Mouse (Mus musculus) CH12.LX (cell line): ENCODE measurements around the gene Med24. TPM values are rescaled to one million over a fixed set of nuclear protein-coding genes. Genes with fewer than 3 reads are reported as not detected.

Source experiments
- DNase-seq: peaks from one replicate; pipeline ENCODE4 v3.0.0-alpha.2; 2013; ENCODE audit errors: extremely low read depth
- H3K27ac ChIP-seq: 2 replicates; pipeline ENCODE4 v1.5.1; 2012; ENCODE audit warnings: low read depth, mild to moderate bottlenecking, control low read depth, moderate library complexity; ENCODE audit not compliant: insufficient read depth
- H3K27me3 ChIP-seq: replicated peaks from 2 replicates; pipeline ENCODE3; 2012; ENCODE audit warnings: inconsistent platforms
- H3K36me3 ChIP-seq, 2 experiments: replicated peaks in 1 of 2; 2 replicates each; pipeline versions ENCODE3 to v1.6.1; 2012; ENCODE audit warnings: inconsistent platforms in 1 of 2, low read length in 1 of 2, mild to moderate bottlenecking in 1 of 2, mixed read lengths in 1 of 2, moderate library complexity in 1 of 2; ENCODE audit not compliant: control insufficient read depth in 1 of 2, insufficient read depth in 1 of 2
- H3K4me1 ChIP-seq, 2 experiments: 2 replicates each; pipeline ENCODE4 v1.6.1; 2012; ENCODE audit warnings: inconsistent platforms in 1 of 2, moderate library complexity in 1 of 2; ENCODE audit not compliant: insufficient read depth in 2 of 2, control insufficient read depth in 1 of 2
- H3K4me2 ChIP-seq: 2 replicates; pipeline ENCODE4 v1.6.1; 2012; ENCODE audit warnings: low read depth, mild to moderate bottlenecking, control low read depth; ENCODE audit not compliant: poor library complexity, insufficient read depth, severe bottlenecking
- H3K4me3 ChIP-seq, 3 experiments: fragments of 150-350 bp in 1 of 3; sonication (generic) in 1 of 3; replicated peaks in 1 of 3; 2 replicates each; pipeline versions ENCODE3 to v1.5.1; 2011 to 2012; ENCODE audit warnings: low read depth in 2 of 3, low read length in 2 of 3, mild to moderate bottlenecking in 2 of 3, moderate library complexity in 2 of 3, control low read depth in 1 of 3, improper control_type of control experiment in 1 of 3, inconsistent platforms in 1 of 3, mixed read lengths in 1 of 3; ENCODE audit not compliant: poor library complexity in 1 of 3
- H3K79me2 ChIP-seq: replicated peaks from 2 replicates; pipeline ENCODE4 v1.6.1; 2012; ENCODE audit warnings: mild to moderate bottlenecking, moderate library complexity; ENCODE audit not compliant: control insufficient read depth, poor library complexity, insufficient read depth, severe bottlenecking; ENCODE audit errors: extremely low read depth
- H3K9ac ChIP-seq: 2 replicates; pipeline ENCODE4 v1.6.1; 2012; ENCODE audit warnings: low read depth, mild to moderate bottlenecking, control low read depth, moderate library complexity; ENCODE audit not compliant: insufficient read depth
- H3K9me3 ChIP-seq: replicated peaks from 2 replicates; pipeline ENCODE3; 2012; ENCODE audit warnings: low read length, inconsistent platforms, mixed read lengths
- BHLHE40 ChIP-seq: IDR thresholded peaks from 2 replicates; pipeline ENCODE4 v1.6.1; 2011; ENCODE audit warnings: mild to moderate bottlenecking, low read depth, low read length, improper control_type of control experiment
- CTCF ChIP-seq, 2 experiments: IDR thresholded peaks in 1 of 2; conservative IDR thresholded peaks in 1 of 2; 2 replicates each; pipeline ENCODE4 v1.5.1; 2011 to 2012; ENCODE audit warnings: low read depth in 2 of 2, low read length in 2 of 2, improper control_type of control experiment in 1 of 2, inconsistent platforms in 1 of 2, mild to moderate bottlenecking in 1 of 2, moderate library complexity in 1 of 2
- ELF1 ChIP-seq: IDR thresholded peaks from 2 replicates; pipeline ENCODE4 v1.6.1; 2014; ENCODE audit warnings: low read depth, mild to moderate bottlenecking, inconsistent platforms, low read length, improper control_type of control experiment
- EP300 ChIP-seq: IDR thresholded peaks from 2 replicates; pipeline ENCODE4 v1.6.1; 2011; ENCODE audit warnings: low read length, improper control_type of control experiment
- GABPA ChIP-seq: IDR thresholded peaks from 2 replicates; pipeline ENCODE4 v1.6.1; 2012; ENCODE audit warnings: low read depth, low read length, improper control_type of control experiment, inconsistent platforms; ENCODE audit not compliant: insufficient replicate concordance
- MAX ChIP-seq: IDR thresholded peaks from 2 replicates; pipeline ENCODE4 v1.6.1; 2011; ENCODE audit warnings: low read length, improper control_type of control experiment
- MAZ ChIP-seq: IDR thresholded peaks from 2 replicates; pipeline ENCODE4 v1.6.1; 2012; ENCODE audit warnings: low read depth, mild to moderate bottlenecking, inconsistent platforms, low read length, improper control_type of control experiment, moderate library complexity
- MEF2A ChIP-seq: IDR thresholded peaks from 2 replicates; pipeline ENCODE4 v1.6.1; 2014; ENCODE audit warnings: low read depth, mild to moderate bottlenecking, inconsistent platforms, low read length, improper control_type of control experiment, borderline replicate concordance
- MXI1 ChIP-seq: IDR thresholded peaks from 2 replicates; pipeline ENCODE4 v1.6.1; 2011; ENCODE audit warnings: mild to moderate bottlenecking, low read depth, low read length, improper control_type of control experiment
- NELFE ChIP-seq: IDR thresholded peaks from 2 replicates; pipeline ENCODE4 v1.6.1; 2011; ENCODE audit warnings: low read depth, low read length, improper control_type of control experiment
- NRF1 ChIP-seq: IDR thresholded peaks from 2 replicates; pipeline ENCODE4 v1.6.1; 2014; ENCODE audit warnings: low read depth, mild to moderate bottlenecking, inconsistent platforms, low read length, improper control_type of control experiment, moderate library complexity
- PAX5 ChIP-seq: IDR thresholded peaks from 2 replicates; pipeline ENCODE4 v1.6.1; 2012; ENCODE audit warnings: low read length, inconsistent platforms, mixed read lengths
- POLR2A ChIP-seq: IDR thresholded peaks from 2 replicates; pipeline ENCODE4 v1.6.1; 2011; ENCODE audit warnings: low read depth, mild to moderate bottlenecking, improper control_type of control experiment, low read length
- RCOR1 ChIP-seq: conservative IDR thresholded peaks from 2 replicates; pipeline ENCODE4 v1.6.1; 2012; ENCODE audit warnings: low read depth, mild to moderate bottlenecking, inconsistent platforms, low read length, improper control_type of control experiment
- SIN3A ChIP-seq: IDR thresholded peaks from 2 replicates; pipeline ENCODE4 v1.6.1; 2012; ENCODE audit warnings: low read length, improper control_type of control experiment, inconsistent platforms
- TBP ChIP-seq: conservative IDR thresholded peaks from 2 replicates; pipeline ENCODE4 v1.6.1; 2011; ENCODE audit warnings: low read depth, low read length, improper control_type of control experiment
- TCF12 ChIP-seq: IDR thresholded peaks from 2 replicates; pipeline ENCODE4 v1.6.1; 2014; ENCODE audit warnings: low read depth, mild to moderate bottlenecking, inconsistent platforms, low read length, improper control_type of control experiment
- UBTF ChIP-seq: IDR thresholded peaks from 2 replicates; pipeline ENCODE4 v1.6.1; 2012; ENCODE audit warnings: low read depth, mild to moderate bottlenecking, inconsistent platforms, low read length, improper control_type of control experiment, moderate library complexity
- USF1 ChIP-seq: IDR thresholded peaks from 2 replicates; pipeline ENCODE4 v1.6.1; 2014; ENCODE audit warnings: low read depth, mild to moderate bottlenecking, inconsistent platforms, low read length, improper control_type of control experiment
- ZMIZ1 ChIP-seq: IDR thresholded peaks from 2 replicates; pipeline ENCODE4 v1.6.1; 2012; ENCODE audit warnings: low read depth, mild to moderate bottlenecking, inconsistent platforms, low read length, improper control_type of control experiment
- ZNF384 ChIP-seq: IDR thresholded peaks from 2 replicates; pipeline ENCODE4 v1.6.1; 2012; ENCODE audit warnings: low read depth, low read length, improper control_type of control experiment, inconsistent platforms
- dilution Hi-C: fragments of 300-500 bp; cut with MboI; formaldehyde crosslinking; loops from 2 replicates; pipeline ENCODE4 v1.14.3; 2020; ENCODE audit warnings: low sequenced_read_pairs; ENCODE audit not compliant: extremely low pct_unique_long_range_greater_than_20kb, extremely low pct_ligation_motif_present
- in situ Hi-C: fragments of 300-500 bp; cut with MboI; formaldehyde crosslinking; loops from 3 replicates; pipeline ENCODE4 v1.14.3; 2019; ENCODE audit warnings: low sequenced_read_pairs, low pct_ligation_motif_present, low pct_unique_long_range_greater_than_20kb, mixed read lengths
- polyA plus RNA-seq: library from polyadenylated mRNA; unstranded; fragments of >175 nt; gene quantifications from 2 replicates; pipeline ENCODE4 v1.2.1, GENCODE M21; 2012; ENCODE audit warnings: low read depth; ENCODE audit not compliant: insufficient read length
- total RNA-seq, 2 experiments: library from RNA; depleted of rRNA; stranded (reverse); fragments of 300-350 nt in 1 of 2; fragments of >200 nt in 1 of 2; gene quantifications; 2 replicates each; pipeline ENCODE4 v1.2.3; 2012 to 2014

Gene Med24
- total and polyA plus RNA-seq, 3 experiments = 30.9 to 78.8 (median 48.6) TPM

- peaks cover 9 to 14% of the 10 kb centered on the region in 2 experiments for H3K4me1 ChIP-seq
- no peaks in the 10 kb centered on the region for H3K79me2 ChIP-seq
- dilution Hi-C loops = no loop called here
- peak overlapping the region; percentile 27 to 81 (median 62) for H3K4me3 ChIP-seq
- H3K9me3 ChIP-seq = no peaks in the 10 kb centered on the region
- no peak for DNase-seq
- H3K27me3 ChIP-seq = peaks cover 73% of the 10 kb centered on the region
- H3K4me2 ChIP-seq = peak overlapping the region; percentile 99
- in situ Hi-C loops = no loop called here
- no peaks in the 10 kb centered on the region for H3K36me3 ChIP-seq
- TF ChIP-seq MAX (no peak), ZMIZ1 (no peak), PAX5 (no peak), TCF12 (no peak), MEF2A (no peak), GABPA (no peak), EP300 (no peak), MXI1 (no peak), RCOR1 (no peak), SIN3A (no peak), TBP (no peak), POLR2A (no peak), MAZ (no peak), USF1 (no peak), ZNF384 (no peak), ELF1 (no peak), NELFE (no peak)
- no peak overlapping the region for H3K27ac ChIP-seq
- H3K9ac ChIP-seq = peak overlapping the region; percentile 88
Observed at GRCm38 (mm10) chr11:98741051-98741620, 11.9 kb upstream of the Med24 start.

DNA sequence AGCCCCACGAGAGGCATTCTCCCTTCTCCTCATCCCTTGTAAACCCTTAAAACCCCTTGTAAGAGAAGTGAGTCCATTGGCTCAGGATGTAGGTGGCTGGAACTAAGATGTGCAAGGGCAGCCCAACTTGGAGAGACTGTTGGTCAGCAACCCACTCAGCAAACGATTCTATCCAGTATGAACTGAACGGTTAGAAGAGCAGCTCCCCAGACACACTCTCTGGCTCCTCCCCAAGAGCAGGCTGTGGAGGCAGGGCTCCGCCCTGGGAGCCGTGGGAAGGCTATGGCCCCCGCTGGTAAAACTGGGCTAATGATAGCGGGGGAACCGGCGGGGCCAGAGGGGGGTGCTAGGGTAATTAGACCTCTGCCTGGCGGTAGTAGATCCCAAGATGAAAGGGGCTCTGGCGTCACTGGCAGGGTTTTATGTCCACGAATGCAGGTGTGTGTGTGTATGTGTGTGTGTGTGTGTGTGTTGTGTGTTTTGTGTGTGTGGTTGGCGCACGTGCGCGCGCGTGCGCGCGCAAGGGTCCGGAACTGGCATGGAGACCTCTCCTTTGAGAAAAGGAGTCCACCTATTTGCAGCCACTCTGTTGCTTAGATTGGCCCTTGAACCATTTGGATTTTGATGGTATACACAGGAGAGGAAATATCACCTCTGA, 11.3 kb upstream of the Med24 start, which contains the start of gene Thra:
Gene Thra, plus strand, starts transcription at position 246 of the 658 bp plus-strand sequence.
- peak; percentile 93 for TF ChIP-seq BHLHE40
- TF ChIP-seq UBTF = 0 out of 2 replicates have a peak, but pooled peaks have one; percentile 15
- TF ChIP-seq CTCF (conservative IDR thresholded peaks at IDR 0.05 in 1 of 2, IDR thresholded peaks at IDR 0.05 in 1 of 2; ENCODE audit: low read depth in 2 of 2, low read length in 2 of 2) = no peak
- TF ChIP-seq TCF12 = 0 out of 2 replicates have a peak, but pooled peaks have one; percentile 11
- 0 out of 2 replicates have a peak, but pooled peaks have one; percentile 32 for TF ChIP-seq RCOR1
- no peak; the same call in 1 of the 2 replicates for TF ChIP-seq MAZ
- TF ChIP-seq NRF1 = peak; percentile 67
- no peak within 1 kb of the TSS for H3K27ac ChIP-seq

More for the DNA sequence above, 11.3 kb upstream of the Med24 start, which contains the start of gene Thra:
- Histone ChIP-seq H3K9ac (peak within 1 kb of the TSS; percentile 88), H3K4me1 (peaks cover 6 to 8% of the 10 kb centered on the region in 2 experiments), H3K9me3 (no peaks in the 10 kb centered on the region), H3K4me3 (peak within 1 kb of the TSS; percentile 27 to 81 (median 62)), H3K27me3 (peaks cover 70% of the 10 kb centered on the region), H3K4me2 (peak within 1 kb of the TSS; percentile 99), H3K36me3 (no peaks in the 10 kb centered on the region), H3K79me2 (no peaks in the 10 kb centered on the region)
- in situ Hi-C loops (no loop called here), dilution Hi-C loops (no loop called here)
- no peak for DNase-seq
